Mouse (Mus musculus) midbrain, embryonic 16.5 days (tissue): ENCODE data around the gene Rpl4. TPM values are rescaled to one million over a fixed set of nuclear protein-coding genes. Genes with fewer than 3 reads are reported as not detected.
"Not testable (repeated sequence)": the region's sequence is repeated elsewhere in the genome, so short reads cannot be mapped to it uniquely, and the experiment has no call there.

Source experiments
- ATAC-seq: fragments of 200-750 bp; cut with Nextera tagmentation; 2 replicates; pipeline ENCODE4 v1.8.0; 2017; ENCODE audit warnings: moderate TSS enrichment
- H3K27ac ChIP-seq: fragments of 300-500 bp; sonication (generic); 2 replicates; pipeline ENCODE4 v1.5.1; 2014; ENCODE audit warnings: mild to moderate bottlenecking, low read length, mixed read lengths
- H3K27me3 ChIP-seq: fragments of 300-500 bp; sonication (generic); 2 replicates; pipeline ENCODE4 v1.6.1; 2014; ENCODE audit warnings: low read depth, low read length, mixed read lengths; ENCODE audit not compliant: control insufficient read depth, insufficient read depth
- H3K36me3 ChIP-seq: fragments of 300-500 bp; sonication (generic); 2 replicates; pipeline ENCODE4 v1.6.1; 2014; ENCODE audit warnings: mild to moderate bottlenecking, low read length, moderate library complexity, mixed read lengths; ENCODE audit not compliant: control insufficient read depth, insufficient read depth
- H3K4me1 ChIP-seq: fragments of 300-500 bp; sonication (generic); 2 replicates; pipeline ENCODE4 v1.6.1; 2014; ENCODE audit warnings: mild to moderate bottlenecking, low read length, mixed read lengths; ENCODE audit not compliant: control insufficient read depth, insufficient read depth
- H3K4me2 ChIP-seq: fragments of 300-500 bp; sonication (generic); 2 replicates; pipeline ENCODE4 v1.6.1; 2014; ENCODE audit warnings: mild to moderate bottlenecking, low read length, mixed read lengths
- H3K4me3 ChIP-seq: fragments of 300-500 bp; sonication (generic); 2 replicates; pipeline ENCODE4 v1.5.1; 2014; ENCODE audit warnings: low read depth, mild to moderate bottlenecking, low read length, moderate library complexity, mixed read lengths
- H3K9ac ChIP-seq: fragments of 300-500 bp; sonication (generic); 2 replicates; pipeline ENCODE4 v1.6.1; 2014; ENCODE audit warnings: low read depth, low read length, mixed read lengths
- H3K9me3 ChIP-seq: fragments of 300-500 bp; sonication (generic); replicated peaks from 2 replicates; pipeline ENCODE4 v1.6.1; 2014; ENCODE audit warnings: mild to moderate bottlenecking, low read length, mixed read lengths; ENCODE audit not compliant: control insufficient read depth, poor library complexity, severe bottlenecking
- WGBS: fragments of 180-500 bp; shearing (Covaris S2); extraction: QIAGEN DNeasy Blood & Tissue Kit; methylation state at CpG from one replicate; pipeline ENCODE4 v1.1.7; 2014; 5-methylcytosine and 5-hydroxymethylcytosine counted together
- polyA plus RNA-seq: library from polyadenylated mRNA; unstranded; fragments of >200 nt; fragmentation: Nextera tagmentation; extraction: Ambion mirVana; gene quantifications from 2 replicates; pipeline ENCODE4 v1.2.1, GENCODE M21; 2015

Rpl4 gene
- polyA plus RNA-seq, 1 experiment from 2014 or later, result 564 TPM

DNA sequence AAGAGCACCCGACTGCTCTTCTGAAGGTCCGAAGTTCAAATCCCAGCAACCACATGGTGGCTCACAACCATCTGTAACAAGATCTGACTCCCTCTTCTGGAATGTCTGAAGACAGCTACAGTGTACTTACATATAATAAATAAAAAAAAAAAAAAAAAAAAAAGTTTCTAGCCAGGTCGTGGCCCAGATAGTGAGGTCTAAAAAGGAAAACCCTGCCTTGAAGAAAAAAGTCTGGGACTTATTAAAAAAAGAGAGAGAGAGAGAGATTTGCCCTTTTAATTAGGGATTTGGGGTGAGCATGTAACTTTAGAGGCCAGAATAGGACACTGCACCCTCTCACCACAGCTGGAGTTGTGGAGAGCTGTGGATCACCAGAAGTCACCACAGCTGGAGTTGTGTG is 3.2 kb upstream of the Rpl4 start:
- not testable (repeated sequence) for H3K9me3 ChIP-seq, H3K36me3 ChIP-seq, H3K9ac ChIP-seq, ATAC-seq, H3K27me3 ChIP-seq, H3K4me3 ChIP-seq, H3K27ac ChIP-seq, H3K4me2 ChIP-seq
- peaks cover 14% of the 10 kb centered on the region for H3K4me1 ChIP-seq
- WGBS, result 87% methylated on average over 3 of the region's 3 CpGs

DNA sequence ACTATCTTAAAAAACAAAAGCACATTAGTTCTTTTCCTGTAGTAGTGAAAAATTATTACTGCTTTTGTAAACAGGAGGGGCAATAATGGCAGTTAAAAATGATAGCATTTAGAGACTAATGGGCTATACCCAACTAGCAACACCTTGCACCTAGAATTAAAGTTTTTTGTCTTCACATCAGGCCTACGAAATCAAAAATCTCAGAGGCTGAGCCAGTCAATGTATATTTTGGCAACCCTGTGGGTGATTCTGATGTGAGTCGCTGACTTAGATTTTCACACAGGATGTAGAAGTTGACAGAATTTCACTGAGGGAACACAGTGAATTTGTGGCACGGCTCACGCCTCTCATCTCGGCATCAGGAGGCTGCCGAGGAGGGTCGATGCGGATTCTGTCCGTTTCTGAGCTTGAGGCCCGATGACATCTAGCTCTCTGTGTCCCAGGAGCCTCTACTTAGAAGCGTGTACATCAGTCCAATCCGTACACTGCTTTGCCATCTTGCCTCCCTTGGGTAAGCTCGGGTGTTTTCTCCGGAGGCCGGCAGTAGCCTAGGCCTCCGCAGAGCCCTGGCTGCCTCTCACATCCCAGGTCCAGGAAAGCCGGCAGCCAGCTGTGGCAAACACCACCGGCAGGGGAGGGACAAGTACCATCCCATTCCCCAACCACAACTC is 895 bp upstream of the Rpl4 start:
- ATAC-seq, result peak; percentile 77; the same call in 1 of the 2 replicates
- Histone ChIP-seq H3K27ac (peak overlapping the region; percentile 77), H3K9me3 (no peaks in the 10 kb centered on the region), H3K36me3 (peaks cover 17% of the 10 kb centered on the region), H3K4me3 (peak overlapping the region; percentile 77), H3K9ac (peak overlapping the region; percentile 65), H3K4me1 (peaks cover 16% of the 10 kb centered on the region), H3K27me3 (no peaks in the 10 kb centered on the region), H3K4me2 (peak overlapping the region; percentile 86)
- 4% methylated on average over 18 of the region's 18 CpGs for WGBS

DNA sequence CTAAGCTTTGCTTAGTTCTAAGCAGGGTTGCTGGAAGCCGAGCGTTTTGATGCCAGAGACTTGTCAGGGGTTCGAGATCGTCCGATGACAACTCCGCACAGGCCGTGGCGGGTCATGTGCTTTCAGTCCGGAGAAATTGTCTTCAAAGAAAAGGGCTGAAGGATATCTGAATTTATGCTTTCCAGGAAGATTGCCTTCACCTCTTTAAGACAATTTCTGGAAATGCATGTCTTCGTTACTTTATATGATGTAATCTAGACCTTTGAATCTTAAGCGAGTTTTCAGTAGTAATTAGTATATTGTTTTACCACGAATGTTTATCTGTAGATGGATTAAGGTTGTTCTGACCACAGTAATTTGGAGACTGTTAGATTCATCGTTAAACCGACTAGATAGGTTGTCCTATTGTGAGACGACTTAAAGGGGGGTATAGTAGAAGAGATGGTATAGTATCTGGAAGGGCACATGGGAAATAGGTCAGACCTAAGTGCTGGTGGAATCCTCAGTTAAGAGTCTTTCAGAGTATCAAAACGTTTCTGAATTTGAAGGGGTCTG is 568 bp downstream of the Rpl4 start:
- Histone ChIP-seq H3K27me3 (no peaks in the 10 kb centered on the region), H3K27ac (peak overlapping the region; percentile 77), H3K9me3 (no peaks in the 10 kb centered on the region), H3K36me3 (peaks cover 23% of the 10 kb centered on the region), H3K9ac (peak overlapping the region; percentile 79), H3K4me2 (peak overlapping the region; percentile 96), H3K4me1 (peaks cover 16% of the 10 kb centered on the region), H3K4me3 (peak overlapping the region; percentile 77)
- under 1% methylated on average over 16 of the region's 16 CpGs for WGBS
- no peak for ATAC-seq

DNA sequence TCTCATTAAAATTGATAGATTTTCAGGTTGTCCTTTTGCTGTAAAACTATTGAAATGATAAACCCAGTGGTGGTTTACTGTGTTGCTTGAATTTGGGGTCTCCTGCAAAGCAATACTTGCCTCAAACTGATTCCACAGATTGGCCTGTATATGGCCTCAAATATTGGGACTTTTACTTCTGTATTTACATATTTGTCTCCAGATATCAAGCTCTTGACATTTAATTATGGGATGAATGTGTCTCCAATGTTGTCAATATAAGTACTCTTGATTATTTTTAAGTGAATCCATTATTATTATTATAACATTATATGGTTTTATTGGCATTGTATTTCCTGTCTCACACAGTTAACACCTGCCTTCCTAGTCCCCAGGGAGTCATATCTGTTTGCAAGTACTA is 1.2 kb downstream of the Rpl4 start:
- Histone ChIP-seq H3K27me3 (no peaks in the 10 kb centered on the region), H3K4me2 (peak overlapping the region; percentile 96), H3K4me3 (peak overlapping the region; percentile 77), H3K27ac (no peak overlapping the region), H3K9ac (0 out of 2 replicates have a peak overlapping the region, but pooled peaks have one; percentile 79), H3K36me3 (peaks cover 23% of the 10 kb centered on the region), H3K9me3 (no peaks in the 10 kb centered on the region), H3K4me1 (peaks cover 16% of the 10 kb centered on the region)
- no peak for ATAC-seq

DNA sequence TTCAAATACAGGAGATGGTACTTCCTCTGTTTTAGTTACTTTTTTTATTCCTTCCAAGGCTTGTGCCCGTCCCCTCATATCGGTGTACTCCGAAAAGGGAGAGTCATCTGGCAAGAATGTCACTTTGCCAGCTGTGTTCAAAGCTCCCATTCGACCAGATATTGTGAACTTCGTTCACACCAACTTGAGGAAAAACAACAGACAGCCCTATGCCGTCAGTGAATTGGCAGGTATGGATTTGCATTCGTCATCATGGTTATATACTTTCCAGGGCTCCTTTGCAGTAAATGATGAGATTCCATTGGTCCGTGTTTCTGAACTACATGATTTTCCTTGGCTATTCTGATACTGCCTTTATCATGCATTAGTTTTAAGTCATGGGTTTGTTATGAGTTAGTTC is 1.6 kb downstream of the Rpl4 start:
- 78% methylated on average over 8 of the region's 8 CpGs for WGBS
- Histone ChIP-seq H3K36me3 (peaks cover 23% of the 10 kb centered on the region), H3K27ac (no peak overlapping the region), H3K9me3 (no peaks in the 10 kb centered on the region), H3K4me2 (no peak overlapping the region; the same call in 1 of the 2 replicates), H3K27me3 (no peaks in the 10 kb centered on the region), H3K4me1 (peaks cover 20% of the 10 kb centered on the region), H3K9ac (no peak overlapping the region), H3K4me3 (no peak overlapping the region)
- no peak for ATAC-seq

DNA sequence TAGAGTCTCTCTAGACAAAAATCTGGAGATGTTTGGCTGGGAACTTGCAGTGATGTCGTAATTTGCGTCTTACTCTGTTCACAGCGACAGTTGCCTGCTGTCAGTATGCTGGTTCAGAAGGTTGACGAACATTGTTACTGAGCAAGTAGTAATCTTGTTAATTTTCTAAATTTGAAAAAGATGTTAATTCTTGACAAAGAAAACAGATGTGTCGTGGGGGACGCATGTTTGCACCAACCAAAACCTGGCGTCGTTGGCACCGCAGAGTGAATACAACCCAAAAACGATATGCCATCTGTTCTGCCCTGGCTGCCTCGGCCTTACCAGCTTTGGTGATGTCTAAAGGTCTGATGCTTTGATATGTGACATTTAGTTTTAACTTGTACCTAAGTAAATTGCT is 2.2 kb downstream of the Rpl4 start:
- Histone ChIP-seq H3K9me3 (no peaks in the 10 kb centered on the region), H3K27me3 (no peaks in the 10 kb centered on the region), H3K4me1 (peaks cover 25% of the 10 kb centered on the region), H3K4me3 (no peak overlapping the region), H3K4me2 (no peak overlapping the region), H3K36me3 (peaks cover 23% of the 10 kb centered on the region), H3K27ac (no peak overlapping the region), H3K9ac (no peak overlapping the region)
- WGBS, result 94% methylated on average over 11 of the region's 11 CpGs
- no peak for ATAC-seq

DNA sequence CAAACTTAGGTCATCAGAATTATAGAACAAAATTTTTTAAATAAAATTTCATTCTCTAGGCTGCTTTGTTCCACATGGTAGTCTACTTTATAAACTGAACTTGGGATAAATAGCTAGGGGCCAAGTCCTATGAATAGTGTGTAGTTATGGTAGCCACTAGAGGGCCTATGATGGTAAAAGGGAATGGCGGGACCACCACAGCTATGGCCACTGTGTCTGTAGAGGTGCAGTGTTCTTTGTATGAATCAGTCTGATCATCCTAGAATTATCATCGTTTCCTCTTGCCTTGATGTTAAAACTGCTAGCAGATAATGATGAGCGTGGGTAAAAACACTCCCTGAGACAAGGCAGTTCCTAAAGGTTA is 5.4 kb downstream of the Rpl4 start:
- WGBS, result 29% methylated on average over 3 of the region's 3 CpGs
- Histone ChIP-seq H3K36me3 (peaks cover 23% of the 10 kb centered on the region), H3K9ac (no peak overlapping the region), H3K4me3 (peak overlapping the region; percentile 58; the same call in 1 of the 2 replicates), H3K27me3 (no peaks in the 10 kb centered on the region), H3K9me3 (no peaks in the 10 kb centered on the region), H3K4me1 (peaks cover 18% of the 10 kb centered on the region), H3K4me2 (peak overlapping the region; percentile 68), H3K27ac (peak overlapping the region; percentile 82; the same call in 1 of the 2 replicates)
- peak; percentile 61; the same call in 1 of the 2 replicates for ATAC-seq

DNA sequence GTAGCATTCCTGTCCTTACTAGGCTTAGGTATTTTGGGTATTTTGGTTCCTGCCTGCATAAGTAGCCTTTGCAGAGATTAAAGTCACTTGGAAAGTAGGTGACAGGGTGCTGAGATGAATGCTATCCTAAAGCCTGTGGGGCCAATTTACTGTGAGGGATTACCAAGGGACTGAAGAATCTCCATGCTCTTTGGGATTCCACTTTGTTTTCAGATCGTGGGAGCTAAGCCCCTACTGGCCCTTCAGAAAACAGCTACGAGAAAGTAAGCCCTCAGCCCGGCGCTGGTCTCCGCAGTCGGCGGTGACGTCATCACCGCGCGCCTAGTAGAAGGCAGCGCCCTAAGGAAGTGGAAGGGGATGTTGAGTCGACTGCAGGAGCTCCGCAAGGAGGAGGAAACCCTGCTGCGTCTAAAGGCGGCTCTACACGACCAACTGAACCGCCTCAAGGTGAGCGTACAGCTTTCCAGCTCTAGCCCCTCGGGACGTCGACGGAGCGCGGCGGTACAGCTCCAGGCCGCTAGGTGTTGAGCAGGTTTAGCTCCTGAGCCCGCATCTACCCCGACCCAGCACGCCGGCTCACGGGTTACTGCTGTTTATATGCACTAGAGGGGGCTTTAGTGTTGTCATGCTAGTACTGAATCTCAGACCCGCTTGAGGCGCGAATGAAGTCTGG is 5.9 kb downstream of the Rpl4 start, which contains the start of gene Snapc5:
TSS of gene Snapc5 (plus strand) at position 301 of the 673 bp plus-strand sequence.
- peaks cover 23% of the 10 kb centered on the region for H3K36me3 ChIP-seq
- H3K4me3 ChIP-seq, result peak within 1 kb of the TSS; percentile 58
- peak within 1 kb of the TSS; percentile 69 for H3K9ac ChIP-seq
- H3K27me3 ChIP-seq, result no peaks in the 10 kb centered on the region
- WGBS, result 0% methylated on average over 35 of the region's 35 CpGs
- H3K9me3 ChIP-seq, result no peaks in the 10 kb centered on the region
- H3K27ac ChIP-seq, result peak within 1 kb of the TSS; percentile 82
- H3K4me1 ChIP-seq, result peaks cover 18% of the 10 kb centered on the region
- ATAC-seq, result peak; percentile 92
- peak within 1 kb of the TSS; percentile 68 for H3K4me2 ChIP-seq

DNA sequence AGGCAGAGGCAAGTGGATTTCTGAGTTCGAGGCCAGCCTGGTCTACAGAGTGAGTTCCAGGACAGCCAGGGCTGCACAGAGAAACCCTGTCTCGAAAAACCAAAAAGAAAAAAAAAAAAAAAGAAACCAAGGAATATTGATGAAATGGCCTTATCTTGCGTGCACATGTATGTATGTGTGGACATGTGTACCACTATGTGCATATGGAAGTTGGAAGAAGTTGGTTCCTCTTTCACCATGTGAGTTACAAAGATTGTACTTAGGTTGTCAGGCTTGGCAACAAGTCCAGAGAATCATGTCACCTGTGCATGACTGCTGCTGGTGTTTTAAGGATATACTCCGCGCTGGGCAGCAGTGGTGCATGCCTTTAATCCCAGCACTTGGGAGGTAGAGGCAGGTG is 10.1 kb downstream of the Rpl4 start:
- WGBS, result 90% methylated on average over 5 of the region's 5 CpGs
- ATAC-seq, H3K27me3 ChIP-seq, H3K4me1 ChIP-seq, H3K9ac ChIP-seq, H3K27ac ChIP-seq, H3K4me2 ChIP-seq, H3K9me3 ChIP-seq, H3K4me3 ChIP-seq: not testable (repeated sequence)
- H3K36me3 ChIP-seq, result peaks cover 11% of the 10 kb centered on the region
